Mouse (Mus musculus) kidney, postnatal 25 days (tissue): ENCODE measurements around the gene Rpa2.
A peak's percentile ranks its signal among the peaks of the same experiment; 100 is the strongest.

Experiments used
- DNase-seq, 2 experiments: peaks; one replicate each; pipeline ENCODE4 v3.0.0; 2021; ENCODE audit warnings: mixed read lengths in 2 of 2

Gene Rpa2

DNA sequence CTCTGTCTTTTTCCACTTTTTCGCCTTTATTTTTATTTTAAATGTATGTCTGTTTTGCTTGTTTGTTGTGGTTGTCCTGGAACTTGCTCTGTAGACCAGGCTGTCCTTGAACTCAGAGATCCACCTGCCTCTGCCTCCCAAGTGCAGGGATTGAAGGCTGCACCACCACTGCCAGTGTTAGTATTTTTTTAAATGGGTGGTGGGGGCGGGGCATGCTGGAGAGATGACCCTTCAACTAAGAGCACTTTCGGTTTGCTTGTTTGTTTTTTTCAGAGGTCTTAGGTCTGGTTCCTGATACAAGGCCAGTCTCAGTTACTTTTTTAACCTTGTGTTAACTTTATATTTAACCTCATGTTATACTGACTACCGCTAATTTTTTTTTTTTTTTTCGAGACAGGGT lies 37.0 kb downstream of the Rpa2 start:
- no peak for DNase-seq

DNA sequence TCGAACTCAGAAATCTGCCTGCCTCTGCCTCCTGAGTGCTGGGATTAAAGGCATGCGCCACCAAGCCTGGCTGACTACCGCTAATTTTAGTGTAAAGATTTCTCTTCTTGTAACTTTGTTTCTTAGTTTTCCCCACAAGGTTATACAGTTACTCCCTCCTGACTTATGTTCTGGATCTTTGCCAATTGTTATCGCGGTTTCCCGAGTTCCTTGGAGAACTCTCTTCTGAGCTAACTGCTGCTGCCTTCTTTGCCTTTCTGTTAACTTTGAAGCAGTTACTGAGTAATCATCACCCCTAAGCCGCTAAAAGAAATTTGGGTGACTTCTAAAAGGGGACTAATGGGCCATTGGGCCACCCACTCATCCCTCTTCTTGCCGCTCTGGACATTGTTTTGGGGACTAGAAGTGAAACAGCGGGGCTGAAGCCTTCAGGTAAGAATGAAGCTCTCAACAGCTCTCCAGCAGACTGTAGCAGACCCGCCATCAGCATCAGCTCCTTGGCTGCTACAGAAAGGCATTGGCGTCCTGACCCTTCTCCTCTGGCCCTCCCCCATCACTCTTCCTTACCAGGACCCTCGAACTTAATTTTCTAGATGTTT lies 37.6 kb downstream of the Rpa2 start:
- no peak for DNase-seq

DNA sequence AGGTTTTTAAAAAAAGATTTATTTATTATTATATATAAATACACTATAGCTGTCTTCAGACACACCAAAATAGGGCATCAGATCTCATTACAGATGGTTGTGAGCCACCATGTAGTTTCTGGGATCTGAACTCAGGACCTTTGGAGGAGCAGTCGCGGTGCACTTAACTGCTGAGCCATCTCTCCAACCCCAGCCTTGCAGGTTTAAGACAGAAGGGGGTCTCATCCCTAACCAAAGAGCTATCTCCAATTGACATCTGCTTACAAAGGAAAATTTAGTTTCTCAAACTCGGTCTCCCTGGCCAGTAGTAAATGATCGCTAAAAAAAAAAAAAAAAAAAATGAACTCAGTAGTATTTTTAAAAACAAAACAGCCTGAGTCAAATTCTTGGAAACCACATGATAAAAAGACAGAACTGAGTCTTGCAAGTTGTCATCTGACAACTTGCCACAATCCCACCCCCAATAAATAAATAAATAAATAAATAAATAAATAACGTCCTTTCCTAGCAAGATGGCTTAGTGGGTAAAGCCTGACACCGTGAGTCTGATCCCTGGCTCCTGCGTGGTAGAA lies 38.6 kb downstream of the Rpa2 start:
- DNase-seq, result no peak

DNA sequence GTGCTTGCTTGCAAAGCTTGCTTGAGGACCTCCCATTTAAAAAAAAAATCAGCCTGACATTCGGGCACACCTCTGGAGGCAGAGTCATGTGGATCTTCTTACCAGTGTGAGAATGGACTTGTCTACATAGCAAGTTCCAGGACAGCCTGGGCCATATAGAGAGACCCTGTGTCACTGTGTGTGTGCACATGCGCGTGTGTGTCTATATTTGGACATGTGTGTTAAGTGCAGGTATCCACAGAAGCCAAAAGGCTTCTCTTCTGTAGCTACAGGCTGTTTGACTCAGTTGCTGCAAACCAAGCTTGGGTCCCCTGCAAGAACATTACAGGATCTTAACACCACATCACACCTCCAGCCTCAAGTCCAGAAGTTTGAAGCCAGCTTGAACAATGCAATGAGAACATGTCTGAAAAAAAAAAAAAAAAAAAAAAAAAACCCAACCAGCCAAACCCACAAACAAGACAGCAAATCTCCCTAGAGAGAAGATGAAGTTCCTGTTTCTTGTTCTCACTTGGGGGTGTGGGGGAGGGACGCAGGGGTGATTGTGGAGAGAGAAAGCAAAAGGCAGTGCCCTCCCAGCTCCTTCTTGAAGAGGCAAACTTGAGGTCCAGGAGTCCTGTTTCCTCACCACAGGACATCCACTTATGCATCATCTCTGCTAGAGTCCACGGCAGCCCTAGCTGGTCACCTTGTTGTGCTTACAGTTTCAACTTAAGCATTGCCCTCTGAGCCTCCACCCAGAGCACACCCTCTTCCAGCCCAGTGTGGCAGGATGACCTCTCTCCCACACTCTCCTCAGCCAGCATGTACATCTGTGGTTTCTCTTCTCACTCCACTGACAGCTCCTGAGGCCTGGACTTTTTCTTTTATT lies 39.9 kb downstream of the Rpa2 start:
- DNase-seq, result no peak

DNA sequence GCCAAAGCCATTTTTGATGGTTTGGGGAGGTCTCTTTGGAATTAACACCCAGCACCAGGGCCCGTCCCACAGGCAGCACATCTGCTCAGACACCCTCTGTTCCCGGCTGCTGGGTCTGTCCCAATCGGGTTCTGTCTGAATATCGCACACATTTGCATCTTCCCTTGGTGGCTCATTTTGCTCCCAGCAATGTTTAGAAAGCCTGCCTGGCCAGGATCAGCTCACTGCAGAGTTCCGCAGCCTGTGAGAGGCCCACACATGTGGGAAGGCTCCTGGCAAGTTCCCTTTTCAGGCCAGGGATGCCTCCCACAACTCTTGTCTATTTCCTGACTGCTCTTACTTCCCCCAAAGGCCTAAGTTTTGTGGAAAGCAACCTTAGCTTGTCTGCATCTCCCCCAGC lies 41.5 kb downstream of the Rpa2 start:
- no peak for DNase-seq

DNA sequence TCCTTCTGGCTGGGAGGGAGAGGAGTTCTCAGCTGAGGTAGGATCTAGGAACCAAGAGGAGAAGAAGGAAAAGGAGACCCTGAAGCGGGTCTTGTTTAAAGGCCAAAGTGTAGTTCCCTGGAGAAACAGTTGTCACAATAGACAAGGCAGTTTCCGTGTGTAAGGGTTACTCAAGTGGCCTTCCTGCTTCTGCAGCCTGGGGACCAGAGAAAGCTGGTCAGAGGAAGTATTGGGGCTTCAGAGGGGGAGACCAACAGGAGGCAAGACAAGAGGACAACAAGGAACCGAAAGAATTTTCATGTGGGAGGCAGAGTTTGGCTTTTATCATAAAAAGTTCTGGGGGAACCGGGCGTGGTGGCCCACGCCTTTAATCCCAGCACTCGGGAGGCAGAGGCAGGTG lies 48.3 kb downstream of the Rpa2 start:
- no peak for DNase-seq

DNA sequence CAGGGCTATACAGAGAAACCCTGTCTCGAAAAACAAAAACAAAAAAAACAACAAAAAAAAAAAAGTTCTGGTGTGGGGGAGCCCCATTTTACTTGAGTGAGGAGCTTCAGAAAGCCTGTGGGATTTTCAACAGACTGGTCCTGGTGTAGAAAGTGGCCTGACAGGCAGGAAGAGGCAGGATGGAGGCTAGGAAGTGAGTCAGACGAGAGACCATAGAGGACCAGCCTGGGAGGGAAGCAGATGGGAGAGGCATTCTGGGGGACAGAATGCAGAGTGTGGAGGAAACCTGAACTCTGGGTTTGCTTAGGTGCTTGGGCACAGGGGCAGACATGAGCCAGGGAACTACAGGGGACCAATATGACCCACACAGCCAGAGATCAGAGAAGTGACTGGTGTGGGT lies 48.7 kb downstream of the Rpa2 start:
- no peak for DNase-seq

DNA sequence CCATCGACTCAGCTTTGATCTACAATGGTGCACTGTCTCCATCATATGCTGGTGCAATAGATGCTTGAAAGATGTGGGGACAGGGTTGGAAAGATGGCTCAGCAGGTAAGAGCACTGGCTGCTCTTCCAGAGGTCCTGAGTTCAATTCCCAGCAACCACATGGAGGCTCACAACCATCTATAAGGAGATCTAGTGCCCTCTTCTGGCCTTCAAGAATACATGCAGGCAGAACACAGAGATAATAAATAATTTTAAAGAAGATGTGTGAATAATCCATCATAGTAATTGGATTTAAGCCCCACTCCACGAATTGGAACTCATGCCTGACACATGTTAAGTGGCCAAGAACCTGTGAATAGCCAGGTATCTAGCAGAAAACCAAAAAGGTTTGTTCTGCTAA lies 50.3 kb downstream of the Rpa2 start:
- no peak for DNase-seq

DNA sequence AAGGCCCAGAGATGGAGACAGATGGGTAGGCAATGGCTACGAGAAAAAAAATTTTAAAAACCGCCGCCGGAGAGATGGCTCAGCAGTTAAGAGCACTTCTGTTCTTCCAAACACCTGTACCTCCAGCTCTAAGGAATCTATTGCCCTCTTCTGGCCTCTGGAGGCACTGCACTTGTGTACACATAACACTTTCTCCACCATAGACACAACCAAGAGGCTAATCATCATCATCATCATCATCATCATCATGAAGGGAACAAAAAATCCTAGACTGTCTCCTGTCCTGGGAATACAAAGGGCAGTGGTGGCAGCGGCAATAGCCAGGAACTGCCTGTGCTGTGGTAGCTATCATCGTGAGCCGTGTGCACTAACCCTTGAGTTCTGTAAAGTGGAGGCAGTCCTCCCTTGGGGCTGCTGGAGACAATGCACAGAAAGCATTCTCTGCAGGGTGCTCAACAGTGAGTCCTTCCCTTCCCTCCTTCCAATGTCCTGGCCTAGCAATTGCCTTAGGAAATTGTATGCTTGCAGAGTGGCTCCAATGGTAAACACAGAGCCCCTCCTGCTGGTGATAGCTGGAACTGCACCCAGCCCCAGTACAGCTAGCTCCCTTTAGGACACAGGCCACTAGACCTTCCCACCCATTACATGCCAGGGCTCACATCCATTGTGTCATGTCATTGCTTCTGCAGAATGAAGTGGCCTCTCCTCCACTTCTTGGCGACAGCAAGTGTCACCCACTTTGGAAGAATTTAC lies 55.7 kb downstream of the Rpa2 start:
- peak; percentile 73 to 77 for DNase-seq
